Comparison of ENCODE assay signal across 9 mouse cellular contexts in the genomic region with DNA sequence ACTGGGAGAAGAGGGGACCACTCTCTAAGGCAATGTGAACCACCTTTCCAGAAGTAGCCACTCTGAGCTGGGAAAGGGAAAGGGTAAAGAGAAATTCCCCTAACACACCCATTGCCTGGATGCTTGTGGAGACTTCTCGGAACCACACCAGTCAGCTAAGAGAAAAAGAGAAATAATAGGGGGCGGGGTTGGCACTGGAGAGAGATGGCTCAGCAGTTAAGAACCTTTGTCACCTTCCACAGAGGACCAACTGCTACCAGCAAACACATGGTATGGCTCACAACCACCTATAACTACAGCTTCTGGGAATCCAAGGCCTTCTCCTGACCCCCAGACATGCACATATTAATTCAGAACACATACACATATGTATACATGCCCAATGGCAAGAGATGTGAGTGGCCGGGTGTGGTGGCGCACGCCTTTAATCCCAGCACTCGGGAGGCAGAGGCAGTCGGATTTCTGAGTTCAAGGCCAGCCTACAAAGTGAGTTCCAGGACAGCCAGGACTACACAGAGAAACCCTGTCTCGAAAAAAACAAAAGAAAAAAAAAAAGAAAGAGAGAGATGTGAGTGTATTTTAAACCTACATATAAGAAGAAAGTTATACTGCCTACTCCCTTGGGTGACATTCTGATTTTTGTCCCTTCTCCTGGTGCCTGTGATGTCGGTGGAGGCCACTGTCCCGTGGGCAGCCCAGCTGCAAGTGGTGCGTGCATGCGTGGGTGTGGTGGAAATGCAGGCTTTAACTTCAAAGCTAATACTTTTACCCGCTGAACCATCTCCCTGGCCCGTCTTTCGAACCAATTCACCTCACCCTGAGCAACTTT. TPM values are rescaled to one million over a fixed set of nuclear protein-coding genes. Genes with fewer than 3 reads are reported as not detected.
DNase-seq lines count a peak whose midpoint lies in the region; ATAC-seq and TF ChIP-seq lines count a peak whose summit lies in the region.
"Had no signal": no experiment of that assay in that cellular context is flagged by ENCODE, and none has a peak within 500 bp of the region (broad histone marks: within the 10 kb centered on the region; RNA-seq: fewer than 3 reads in every experiment).

No protein-coding gene starts in this region.

- H3K9ac ChIP-seq in heart, adult 2 months (ENCODE audit: low read depth, low read length) = peak overlapping the region; percentile 75
- peak overlapping the region; percentile 77 for H3K9ac ChIP-seq in liver, embryonic 15.5 days

- H3K36me3 ChIP-seq in heart, adult 2 months (ENCODE audit: control insufficient read depth, insufficient read depth, low read length) = peaks cover 7% of the 10 kb centered on the region
- H3K36me3 ChIP-seq in liver, embryonic 15.5 days (replicated peaks) = peaks cover 19% of the 10 kb centered on the region

- TF ChIP-seq POLR2A in heart, adult 2 months (IDR thresholded peaks at IDR 0.05; ENCODE audit: insufficient read depth, low read depth, low read length) = no peak

- peak; percentile 12; the same call in 1 of the 2 replicates for ATAC-seq in erythroid progenitor cell, adult 5-6 weeks (replicated peaks; ENCODE audit: low FRiP score, poor library complexity, severe bottlenecking)
- ATAC-seq in liver, embryonic 15.5 days (ENCODE audit: insufficient read depth) = no peak

- no peak for TF ChIP-seq EP300 in heart, adult 2 months (IDR thresholded peaks at IDR 0.05; ENCODE audit: insufficient read depth, low read depth, low read length)

- peaks cover 15% of the 10 kb centered on the region for H3K4me1 ChIP-seq in heart, adult 2 months (ENCODE audit: control insufficient read depth, insufficient read depth, low read length)
- peaks cover 61% of the 10 kb centered on the region for H3K4me1 ChIP-seq in liver, embryonic 15.5 days (replicated peaks)

- no peak for DNase-seq in heart, adult 2 months
- no peak for DNase-seq in heart, adult 9 months (ENCODE audit: low spot score in 2 of 2)
- DNase-seq in B cell, adult 2 months = peak; percentile 40 to 52
- no peak for DNase-seq in urinary bladder, adult 2 months (ENCODE audit: low spot score)
- no peak for DNase-seq in layer of hippocampus, adult 18-20 months (ENCODE audit: low spot score in 2 of 2)
- no peak for DNase-seq in retina, postnatal 1 day

- WGBS in heart, adult 2 months = 49% methylated on average over 15 of the region's 15 CpGs
- WGBS in liver, embryonic 15.5 days (ENCODE audit: insufficient replicate concordance) = 17% methylated on average over 15 of the region's 15 CpGs

- H3K4me3 ChIP-seq in heart, adult 2 months = peak overlapping the region; percentile 74
- peak overlapping the region; percentile 72 for H3K4me3 ChIP-seq in liver, embryonic 15.5 days (replicated peaks)

- peak overlapping the region; percentile 89 for H3K4me2 ChIP-seq in liver, embryonic 15.5 days

- no peaks in the 10 kb centered on the region for H3K27me3 ChIP-seq in heart, adult 2 months (ENCODE audit: control insufficient read depth, insufficient read depth, low read length)
- no peaks in the 10 kb centered on the region for H3K27me3 ChIP-seq in liver, embryonic 15.5 days

- no peak for TF ChIP-seq CTCF in heart, adult 2 months (IDR thresholded peaks at IDR 0.05)

- H3K79me2 ChIP-seq in heart, adult 2 months (replicated peaks; ENCODE audit: control insufficient read depth, insufficient read depth, low read length) = no peaks in the 10 kb centered on the region

- peak overlapping the region; percentile 88 for H3K27ac ChIP-seq in heart, adult 2 months
- peak overlapping the region; percentile 86 for H3K27ac ChIP-seq in liver, embryonic 15.5 days (replicated peaks)

- intact Hi-C loops in heart, adult 2 months (cut with DNase I) = no loop called here

- H3K9me3 ChIP-seq in liver, embryonic 15.5 days (replicated peaks) = no peaks in the 10 kb centered on the region

RNA-seq across cellular contexts. Expression of a gene that starts 1.8 kb away (rescaled TPM):
- 1 to 10 TPM; 6.8 to 7.1 TPM for total RNA-seq in heart, adult 2 months (2021)
- 13.9 and 16.3 TPM in 2 replicates for polyA plus RNA-seq in heart, adult 2 months (2012; rRNA removed)
- 229 and 314 TPM in 2 replicates for total RNA-seq in erythroid progenitor cell, adult 5-6 weeks (2015; ENCODE audit: low replicate concordance)
- 185 and 259 TPM in 2 replicates for total RNA-seq in erythroid progenitor cell, adult 5-6 weeks (2017; ENCODE audit: low replicate concordance)
- 33.5 and 34.5 TPM in 2 replicates for polyA plus RNA-seq in liver, embryonic 15.5 days (2015; fragmentation: Nextera tagmentation; extraction: Ambion mirVana)
- polyA plus RNA-seq in urinary bladder, adult 2 months (2012; rRNA removed) = 59.2 and 62.1 TPM in 2 replicates
- 1 to 10 TPM; 4.3 to 4.4 TPM for total RNA-seq in layer of hippocampus, adult 18-20 months (2021)

RNA-seq across cellular contexts. Expression of a gene that starts 58.7 kb away (rescaled TPM):
- 10 to 100 TPM; 21.1 to 21.3 TPM for total RNA-seq in heart, adult 2 months (2021)
- polyA plus RNA-seq in heart, adult 2 months (2012; rRNA removed) = 22.9 and 24.1 TPM in 2 replicates
- 13.8 and 20.2 TPM in 2 replicates for total RNA-seq in erythroid progenitor cell, adult 5-6 weeks (2015; ENCODE audit: low replicate concordance)
- 21.8 and 38.9 TPM in 2 replicates for total RNA-seq in erythroid progenitor cell, adult 5-6 weeks (2017; ENCODE audit: low replicate concordance)
- polyA plus RNA-seq in liver, embryonic 15.5 days (2015; fragmentation: Nextera tagmentation; extraction: Ambion mirVana) = 6.7 and 8.1 TPM in 2 replicates
- polyA plus RNA-seq in urinary bladder, adult 2 months (2012; rRNA removed) = 86.2 and 94.3 TPM in 2 replicates
- total RNA-seq in layer of hippocampus, adult 18-20 months (2021) = 100 to 1,000 TPM; 321 to 326 TPM

RNA-seq across cellular contexts. Expression of a gene that starts 59.2 kb away (rescaled TPM):
- under 1 TPM; 0.29 to 0.30 TPM for total RNA-seq in heart, adult 2 months (2021)
- polyA plus RNA-seq in heart, adult 2 months (2012; rRNA removed) = 0.31 TPM in 1 of 2 replicates, not detected in the other
- total RNA-seq in erythroid progenitor cell, adult 5-6 weeks (2015; ENCODE audit: low replicate concordance) = not detected in 2 replicates
- not detected in 2 replicates for total RNA-seq in erythroid progenitor cell, adult 5-6 weeks (2017; ENCODE audit: low replicate concordance)
- not detected in 2 replicates for polyA plus RNA-seq in liver, embryonic 15.5 days (2015; fragmentation: Nextera tagmentation; extraction: Ambion mirVana)
- polyA plus RNA-seq in urinary bladder, adult 2 months (2012; rRNA removed) = 0.47 and 0.87 TPM in 2 replicates
- total RNA-seq in layer of hippocampus, adult 18-20 months (2021) = 10 to 100 TPM; 10.9 to 18.8 TPM
- total RNA-seq: neutrophil, adult 5-6 weeks had no signal

Comparison
In these comparisons a context has a peak if more than half of its experiments do, and no peak if none do; other contexts are left out.
1. DNase-seq: peak in B cell, adult 2 months (2 of 2); none in heart, adult 2 months (0 of 2), heart, adult 9 months (0 of 2), urinary bladder, adult 2 months (single experiment), layer of hippocampus, adult 18-20 months (0 of 2) and retina, postnatal 1 day (single experiment).
2. RNA of a gene that starts 1.8 kb away (total RNA-seq): 185 to 314 TPM in erythroid progenitor cell, adult 5-6 weeks; 6.8 to 7.1 TPM in heart, adult 2 months and 4.3 to 4.4 TPM in layer of hippocampus, adult 18-20 months; every median in the first group is over 10 times any median in the second.
3. RNA of a gene that starts 58.7 kb away (total RNA-seq): 321 to 326 TPM in layer of hippocampus, adult 18-20 months; 13.8 to 38.9 TPM in erythroid progenitor cell, adult 5-6 weeks and 21.1 to 21.3 TPM in heart, adult 2 months; every median in the first group is over 4 times any median in the second.
4. RNA of a gene that starts 59.2 kb away (total RNA-seq): 10.9 to 18.8 TPM in layer of hippocampus, adult 18-20 months; 0.29 to 0.30 TPM in heart, adult 2 months and not detected in erythroid progenitor cell, adult 5-6 weeks; every median in the first group is over 4 times any median in the second.